Mouse (Mus musculus) Patski (cell line): ENCODE measurements around the gene Rabgap1l. TPM values are rescaled to one million over a fixed set of nuclear protein-coding genes. Genes with fewer than 3 reads are reported as not detected.

ENCODE experiments used
- ATAC-seq: fragments of 100-300 bp; one replicate; pipeline ENCODE4 v1.8.0; 2021
- CTCF ChIA-PET: fragments of 350-600 bp; sonication (Branson Sonifier 250); formaldehyde crosslinking; loops from one replicate; lab custom pipeline; 2022; ENCODE audit warnings: inconsistent platforms; lab: Charles Lee
- POLR2A ChIA-PET: fragments of 350-600 bp; sonication (Branson Sonifier 250); formaldehyde crosslinking; loops from one replicate; lab custom pipeline; 2022; ENCODE audit warnings: antibody characterized with exemption, inconsistent platforms; lab: Charles Lee
- DNase-seq: peaks from one replicate; pipeline ENCODE4 v3.0.0-alpha.2; 2011; ENCODE audit warnings: low read depth, low spot score
- H3K27me3 ChIP-seq: fragments of 371-371 bp; one replicate; pipeline ENCODE4 v1.5.1; 2021
- CTCF ChIP-seq: fragments of 100-300 bp; IDR thresholded peaks from one replicate; pipeline ENCODE4 v1.5.1; 2021
- in situ Hi-C: fragments of 300-500 bp; cut with MboI; formaldehyde crosslinking; loops from 3 replicates; pipeline ENCODE4 v1.11.1; 2018; ENCODE audit warnings: low pct_unique_long_range_greater_than_20kb, mixed read lengths
- polyA plus RNA-seq: library from polyadenylated mRNA; unstranded; gene quantifications from one replicate; pipeline ENCODE4 v1.2.3, GENCODE M21; 2021

Rabgap1l gene
- polyA plus RNA-seq, 1 experiment from 2014 or later: 37.6 TPM

DNA sequence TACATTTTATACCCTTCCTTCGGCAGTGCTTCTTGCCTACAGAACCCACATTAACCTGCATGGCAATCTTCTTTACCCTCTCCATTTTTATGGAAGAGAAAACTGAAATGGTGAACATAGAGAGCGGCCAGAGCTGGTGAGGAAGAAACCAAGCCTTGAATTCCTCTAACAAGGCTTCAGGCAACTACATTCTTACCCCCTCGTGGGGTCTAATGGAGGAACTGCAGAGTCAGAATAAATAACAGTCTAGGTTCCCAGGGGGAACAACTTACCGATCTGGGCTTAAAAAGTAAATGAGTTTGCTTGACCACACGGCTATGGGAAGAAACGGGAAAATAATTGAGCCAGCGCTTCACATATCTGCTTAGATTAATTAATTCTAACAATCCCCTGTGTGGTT is 463.2 kb downstream of the Rabgap1l start:
- DNase-seq (no peak), ATAC-seq (no peak)
- in situ Hi-C loops: no loop called here
- no peaks in the 10 kb centered on the region for H3K27me3 ChIP-seq
- CTCF ChIA-PET: no interaction called here
- POLR2A ChIA-PET: no interaction called here
- TF ChIP-seq CTCF: no peak

DNA sequence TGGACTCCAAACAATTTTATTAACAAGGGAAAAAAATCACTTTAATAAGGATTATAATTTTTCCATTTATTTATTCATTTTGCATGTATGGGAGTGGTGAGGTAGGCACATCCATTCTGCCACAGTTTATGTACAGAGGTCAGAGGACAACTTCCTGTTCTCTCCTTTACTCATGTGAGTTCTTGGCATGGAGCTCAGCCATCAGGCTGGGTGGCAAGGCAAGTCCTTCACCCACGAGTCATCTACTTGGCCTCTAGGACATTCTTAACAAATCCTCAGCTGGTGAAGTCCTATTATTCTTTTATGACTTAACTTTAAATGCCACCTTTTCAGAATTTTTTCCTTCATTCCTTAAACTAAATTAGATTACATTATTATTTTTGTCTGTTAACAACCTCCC is 465.5 kb downstream of the Rabgap1l start:
- TF ChIP-seq CTCF: no peak

DNA sequence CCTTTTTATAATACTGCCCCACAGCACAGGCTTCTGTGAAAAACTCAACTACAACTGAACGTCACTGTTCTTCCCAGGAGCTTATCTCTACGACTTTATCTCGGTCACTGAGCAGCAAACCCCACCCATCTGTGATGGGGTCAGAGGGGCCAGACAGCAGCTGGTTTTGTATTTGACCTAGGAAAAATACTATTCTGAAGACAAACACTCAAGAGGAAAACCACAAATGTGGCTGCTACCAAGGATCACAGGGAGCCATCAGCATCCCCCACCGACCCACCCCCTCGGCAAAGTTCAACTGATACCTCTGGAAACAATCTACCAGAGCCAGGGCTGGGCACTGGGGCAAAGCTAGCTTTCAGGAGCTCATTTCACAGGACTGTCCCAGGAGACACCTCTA is 467.5 kb downstream of the Rabgap1l start:
- in situ Hi-C loops: no loop called here
- DNase-seq (no peak), ATAC-seq (no peak)
- CTCF ChIA-PET: interaction anchor here (1.0 kb wide), 1 partner anchor 12 kb away, joined by 4 read pairs; no protein-coding TSS in a partner anchor
- POLR2A ChIA-PET: no interaction called here
- H3K27me3 ChIP-seq: no peaks in the 10 kb centered on the region
- no peak for TF ChIP-seq CTCF

More for the DNA sequence above, 465.5 kb downstream of the Rabgap1l start:
- in situ Hi-C loops: no loop called here
- CTCF ChIA-PET: interaction anchor here (1.1 kb wide), 1 partner anchor 118 kb away, joined by 3 read pairs; no protein-coding TSS in a partner anchor
- ATAC-seq: no peak
- no peaks in the 10 kb centered on the region for H3K27me3 ChIP-seq
- POLR2A ChIA-PET: no interaction called here
- DNase-seq: no peak

DNA sequence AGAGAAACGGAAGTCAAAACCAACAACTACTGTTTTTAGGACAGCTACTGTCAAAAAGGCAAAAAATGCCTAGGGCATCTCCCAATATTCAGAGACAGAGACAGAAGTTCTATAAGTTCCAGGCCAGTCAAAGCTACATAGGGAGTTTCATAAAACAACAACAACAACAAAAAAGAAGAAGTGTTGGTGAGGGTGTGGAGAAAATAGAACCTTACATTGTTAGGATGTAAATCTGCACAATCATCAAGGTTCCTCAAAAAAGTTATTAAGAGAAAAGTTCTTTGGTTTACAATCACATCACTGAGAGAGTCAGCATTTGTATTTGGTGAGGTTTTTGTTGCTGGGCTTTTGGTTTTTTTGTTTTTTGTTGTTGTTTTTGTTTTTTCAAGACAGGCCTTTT is 472.3 kb downstream of the Rabgap1l start:
- DNase-seq: no peak
- no peak for TF ChIP-seq CTCF
- ChIA-PET CTCF (no interaction called here), POLR2A (no interaction called here)
- ATAC-seq: no peak
- no peaks in the 10 kb centered on the region for H3K27me3 ChIP-seq
- in situ Hi-C loops: no loop called here

DNA sequence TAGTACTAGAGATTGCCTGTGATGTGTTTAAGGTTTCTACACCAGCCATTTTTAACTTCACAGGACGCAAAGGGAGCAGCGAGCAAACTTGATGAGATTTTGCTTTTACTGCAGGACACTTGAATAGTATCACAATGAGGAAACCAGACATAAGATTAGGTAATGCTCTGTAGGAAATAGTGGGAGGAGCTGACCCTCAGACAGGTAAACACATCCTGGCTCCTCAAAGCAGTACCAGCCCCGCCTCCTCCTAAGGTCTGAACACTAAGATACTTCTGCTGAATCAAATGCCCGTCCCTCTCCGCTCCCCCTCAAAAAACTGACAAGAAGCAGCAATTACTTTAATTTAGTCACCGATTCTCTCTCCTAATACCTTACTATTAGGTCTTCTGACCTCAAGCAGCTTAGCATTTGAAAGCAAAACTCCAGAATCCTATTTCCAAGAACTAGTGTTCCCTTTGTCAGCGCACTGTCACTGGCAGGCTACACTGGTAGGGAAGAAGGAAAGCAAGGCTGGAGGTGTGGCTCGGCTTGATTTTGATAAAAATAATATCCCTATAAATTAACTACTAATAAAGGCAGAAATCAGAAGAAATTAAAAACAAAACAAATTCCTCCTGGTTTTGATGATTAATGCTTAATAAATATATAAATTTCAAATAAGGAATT is 474.8 kb downstream of the Rabgap1l start:
- in situ Hi-C loops: no loop called here
- ChIA-PET POLR2A (no interaction called here), CTCF (no interaction called here)
- TF ChIP-seq CTCF: no peak
- ATAC-seq: no peak
- H3K27me3 ChIP-seq: no peaks in the 10 kb centered on the region
- DNase-seq: no peak

DNA sequence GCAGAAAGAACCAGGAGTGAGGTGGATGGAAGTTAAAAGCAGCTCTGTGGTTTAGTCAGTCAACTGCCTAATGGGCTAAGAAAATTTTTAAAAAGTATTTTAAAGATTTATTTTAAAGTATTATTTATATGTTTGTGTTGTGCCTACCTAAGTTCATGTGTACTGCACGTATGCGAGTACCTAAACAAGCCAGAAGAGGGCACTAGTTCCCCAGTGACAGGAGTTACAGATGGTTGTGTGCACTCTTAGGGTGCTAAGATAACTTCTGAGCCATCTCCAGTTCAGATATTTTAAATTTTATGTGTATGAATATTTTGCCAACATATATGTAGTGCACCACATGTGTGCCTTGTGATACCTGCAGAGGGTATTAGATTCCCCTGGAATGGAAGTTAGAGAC is 476.8 kb downstream of the Rabgap1l start:
- DNase-seq (no peak), ATAC-seq (no peak)
- H3K27me3 ChIP-seq: no peaks in the 10 kb centered on the region
- CTCF ChIA-PET: no interaction called here
- TF ChIP-seq CTCF: peak; percentile 40
- POLR2A ChIA-PET: no interaction called here
- in situ Hi-C loops: no loop called here

DNA sequence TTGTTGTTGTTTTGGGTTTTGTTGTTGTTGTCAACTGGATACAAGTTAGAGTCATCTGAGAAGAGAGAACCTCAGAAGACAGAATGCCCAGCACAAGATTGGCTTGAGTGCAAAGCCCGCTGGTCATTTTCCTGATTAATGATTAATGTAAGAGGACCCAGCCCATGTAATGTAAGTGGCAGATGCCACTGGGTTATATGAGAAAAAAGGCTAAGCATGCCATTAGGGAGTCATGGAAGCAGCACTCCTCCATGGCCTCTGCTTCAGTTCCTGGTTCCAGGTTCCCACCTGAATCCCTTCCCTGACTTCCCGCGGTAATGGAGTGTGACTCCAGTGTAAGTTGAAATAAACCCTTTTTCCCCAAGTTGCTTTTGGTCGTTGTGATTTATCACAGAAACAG is 480.4 kb downstream of the Rabgap1l start:
- ChIA-PET POLR2A (no interaction called here), CTCF (interaction anchor here (1.6 kb wide), 1 partner anchor 65 kb away, joined by 4 read pairs; no protein-coding TSS in a partner anchor)
- in situ Hi-C loops: no loop called here
- DNase-seq (no peak), ATAC-seq (no peak)
- no peak for TF ChIP-seq CTCF
- no peaks in the 10 kb centered on the region for H3K27me3 ChIP-seq

DNA sequence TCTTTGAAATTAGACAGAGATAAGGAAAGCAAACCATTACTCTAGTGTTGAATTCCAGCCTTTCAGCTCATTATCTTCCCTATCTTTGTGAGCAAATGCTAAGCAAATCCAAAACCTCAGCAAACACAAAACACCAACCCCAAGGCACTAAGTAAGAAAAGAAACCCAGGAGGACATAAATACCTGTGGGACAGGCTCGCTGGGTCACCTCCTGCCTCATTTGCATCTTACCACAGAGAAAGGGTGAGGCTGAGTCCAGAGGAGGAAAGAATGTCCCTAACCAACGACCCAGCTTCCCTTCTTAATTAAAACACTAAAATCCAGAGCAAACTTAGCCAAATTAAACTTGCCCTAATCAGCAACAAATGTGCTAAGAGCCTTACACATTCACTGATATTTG is 481.1 kb downstream of the Rabgap1l start:
- no peak for TF ChIP-seq CTCF
- no peaks in the 10 kb centered on the region for H3K27me3 ChIP-seq
- ATAC-seq (no peak), DNase-seq (no peak)
- ChIA-PET POLR2A (no interaction called here), CTCF (interaction anchor here (1.4 kb wide), 1 partner anchor 13 kb away, joined by 3 read pairs; no protein-coding TSS in a partner anchor)
- in situ Hi-C loops: no loop called here

DNA sequence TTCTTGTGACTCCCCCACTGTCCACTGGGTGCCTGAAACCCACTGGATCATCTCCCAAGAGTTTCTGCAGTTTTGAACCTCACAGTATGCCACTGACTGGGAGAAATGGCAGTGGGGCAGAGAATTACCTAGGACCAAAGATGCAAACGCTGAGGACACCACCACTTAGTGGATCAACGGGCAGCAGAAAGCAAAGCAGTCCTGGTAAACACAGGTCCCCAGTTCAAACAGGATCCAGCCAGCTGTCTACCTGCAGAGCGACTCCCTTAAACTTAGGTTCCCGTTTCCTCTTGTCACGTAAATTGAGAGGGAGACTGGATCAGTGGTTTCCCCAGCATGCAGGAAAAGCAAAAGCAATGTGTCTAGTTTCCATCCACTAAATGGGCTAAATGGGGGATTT is 483.1 kb downstream of the Rabgap1l start:
- in situ Hi-C loops: no loop called here
- ATAC-seq (no peak), DNase-seq (no peak)
- CTCF ChIA-PET: no interaction called here
- H3K27me3 ChIP-seq: no peaks in the 10 kb centered on the region
- no peak for TF ChIP-seq CTCF
- POLR2A ChIA-PET: no interaction called here

DNA sequence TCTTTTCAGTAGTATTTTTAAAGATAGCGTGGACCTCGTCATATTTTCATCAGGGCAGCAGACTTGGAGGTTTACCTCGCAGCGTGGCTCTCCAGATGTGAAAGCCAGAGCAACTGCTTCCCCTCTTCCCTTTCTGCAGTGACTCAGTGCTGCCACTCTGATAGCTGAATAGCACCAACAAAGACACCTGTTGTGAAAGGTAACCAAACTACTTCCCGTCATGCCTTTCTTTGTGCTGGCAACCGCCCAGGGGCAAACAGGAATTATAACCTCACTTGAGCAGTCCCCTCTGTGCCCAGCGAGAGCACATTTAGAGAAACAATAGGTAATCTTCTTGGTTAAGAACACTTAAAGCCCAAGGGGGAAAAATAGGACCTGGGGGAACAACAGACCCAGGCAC is 484.0 kb downstream of the Rabgap1l start:
- in situ Hi-C loops: no loop called here
- ATAC-seq: no peak
- no peak for TF ChIP-seq CTCF
- H3K27me3 ChIP-seq: no peaks in the 10 kb centered on the region
- DNase-seq: no peak
- POLR2A ChIA-PET: no interaction called here
- CTCF ChIA-PET: interaction anchor here (0.9 kb wide), 1 partner anchor 11 kb away, joined by 3 read pairs; no protein-coding TSS in a partner anchor

DNA sequence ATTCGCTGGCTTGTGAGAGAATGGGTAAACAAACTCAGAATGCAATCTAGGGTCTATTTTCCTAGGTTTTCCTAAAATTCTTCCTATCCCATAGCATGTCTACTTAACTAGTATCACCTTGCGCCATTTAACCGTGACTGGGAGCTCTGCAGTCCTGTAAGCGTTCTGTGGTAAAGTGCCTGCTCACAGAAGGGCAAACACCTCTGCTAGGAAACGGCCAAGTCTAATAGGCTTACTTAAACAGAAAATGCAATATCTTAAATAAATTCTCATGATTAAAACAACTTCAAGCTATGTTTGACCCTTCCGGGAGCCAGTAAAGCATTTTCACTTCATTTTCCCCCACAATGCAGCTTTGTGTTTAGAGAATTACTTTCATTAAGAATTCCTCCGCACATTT is 484.5 kb downstream of the Rabgap1l start:
- POLR2A ChIA-PET: no interaction called here
- in situ Hi-C loops: no loop called here
- no peak for TF ChIP-seq CTCF
- CTCF ChIA-PET: interaction anchor here (0.9 kb wide), 1 partner anchor 11 kb away, joined by 3 read pairs; no protein-coding TSS in a partner anchor
- DNase-seq (no peak), ATAC-seq (no peak)
- no peaks in the 10 kb centered on the region for H3K27me3 ChIP-seq
